Mouse (Mus musculus): Measurements from ENCODE around the gene Ablim1. TPM values are rescaled to one million over a fixed set of nuclear protein-coding genes. Genes with fewer than 3 reads are reported as not detected.

The Ablim1 gene
- polyA plus RNA-seq, 2 experiments, result 3.0 to 4.7 TPM

- no peak overlapping the region for H3K4me3 ChIP-seq (ENCODE audit: insufficient read depth in 1 of 2, low read depth in 2 of 2, low read length in 2 of 2)
- H3K9ac ChIP-seq (replicated peaks), result no peak overlapping the region
- no peaks in the 10 kb centered on the region for H3K27me3 ChIP-seq (ENCODE audit: control insufficient read depth, insufficient read depth, low read length)
- H3K36me3 ChIP-seq (replicated peaks; ENCODE audit: control insufficient read depth, insufficient read depth, low read depth), result no peaks in the 10 kb centered on the region
- H3K27ac ChIP-seq, result no peak overlapping the region
- peaks cover 0 to 1% of the 10 kb centered on the region in 2 experiments; a peak in 1 of 4 replicates for H3K4me1 ChIP-seq (replicated peaks; ENCODE audit: control insufficient read depth in 2 of 2, insufficient read depth in 2 of 2, low read length in 1 of 2)
- TF ChIP-seq CTCF (IDR thresholded peaks at IDR 0.05; ENCODE audit: low read depth) (no peak), EP300 (IDR thresholded peaks at IDR 0.05; ENCODE audit: low read depth) (no peak)
- ATAC-seq (ENCODE audit: insufficient read depth) (no peak), DNase-seq (ENCODE audit: low read depth in 3 of 3, low spot score in 3 of 3) (no peak)
- WGBS (ENCODE audit: insufficient replicate concordance), result 45% methylated on average over 4 of the region's 4 CpGs
- H3K4me2 ChIP-seq (ENCODE audit: low read depth), result no peak overlapping the region
- no peaks in the 10 kb centered on the region for H3K9me3 ChIP-seq (ENCODE audit: control insufficient read depth, low read length)
These were observed 288.2 kb downstream of the Ablim1 start for GRCm38 (mm10) chr19:57026501-57026900.

- ATAC-seq (ENCODE audit: insufficient read depth) (no peak), DNase-seq (ENCODE audit: low read depth in 3 of 3, low spot score in 3 of 3) (no peak)
- H3K4me2 ChIP-seq (ENCODE audit: low read depth), result no peak overlapping the region
- H3K4me3 ChIP-seq (ENCODE audit: insufficient read depth in 1 of 2, low read depth in 2 of 2, low read length in 2 of 2), result no peak overlapping the region
- TF ChIP-seq EP300 (IDR thresholded peaks at IDR 0.05; ENCODE audit: low read depth), result no peak
- TF ChIP-seq CTCF (IDR thresholded peaks at IDR 0.05; ENCODE audit: low read depth), result no peak
- H3K27me3 ChIP-seq (ENCODE audit: control insufficient read depth, insufficient read depth, low read length), result no peaks in the 10 kb centered on the region
- H3K27ac ChIP-seq, result no peak overlapping the region
- no peaks in the 10 kb centered on the region for H3K9me3 ChIP-seq (ENCODE audit: control insufficient read depth, low read length)
- WGBS (ENCODE audit: insufficient replicate concordance), result 54% methylated on average over 8 of the region's 8 CpGs
- peaks cover 0 to 2% of the 10 kb centered on the region in 2 experiments; a peak in 2 of 4 replicates for H3K4me1 ChIP-seq (replicated peaks; ENCODE audit: control insufficient read depth in 2 of 2, insufficient read depth in 2 of 2, low read length in 1 of 2)
- H3K36me3 ChIP-seq (replicated peaks; ENCODE audit: control insufficient read depth, insufficient read depth, low read depth), result no peaks in the 10 kb centered on the region
- H3K9ac ChIP-seq (replicated peaks), result no peak overlapping the region
These were observed 296.9 kb downstream of the Ablim1 start for GRCm38 (mm10) chr19:57017785-57018179.

- no peak for ATAC-seq (ENCODE audit: insufficient read depth)
- Histone ChIP-seq H3K4me3 (ENCODE audit: insufficient read depth in 1 of 2, low read depth in 2 of 2, low read length in 2 of 2) (no peak overlapping the region), H3K27me3 (ENCODE audit: control insufficient read depth, insufficient read depth, low read length) (no peaks in the 10 kb centered on the region), H3K4me2 (ENCODE audit: low read depth) (no peak overlapping the region), H3K4me1 (replicated peaks; ENCODE audit: control insufficient read depth in 2 of 2, insufficient read depth in 2 of 2, low read length in 1 of 2) (peaks cover 0 to 2% of the 10 kb centered on the region in 2 experiments; a peak in 2 of 4 replicates), H3K36me3 (replicated peaks; ENCODE audit: control insufficient read depth, insufficient read depth, low read depth) (no peaks in the 10 kb centered on the region), H3K9me3 (ENCODE audit: control insufficient read depth, low read length) (no peaks in the 10 kb centered on the region), H3K9ac (replicated peaks) (no peak overlapping the region), H3K27ac (no peak overlapping the region)
- no peak for DNase-seq (ENCODE audit: low read depth in 3 of 3, low spot score in 3 of 3)
- TF ChIP-seq CTCF (IDR thresholded peaks at IDR 0.05; ENCODE audit: low read depth), result no peak
- TF ChIP-seq EP300 (IDR thresholded peaks at IDR 0.05; ENCODE audit: low read depth), result no peak
- 13% methylated on average over 15 of the region's 15 CpGs for WGBS (ENCODE audit: insufficient replicate concordance)
These were observed 297.5 kb downstream of the Ablim1 start for GRCm38 (mm10) chr19:57016995-57017784.

GRCm38 (mm10) chr19:57014808-57015207, 299.9 kb downstream of the Ablim1 start:
- Histone ChIP-seq H3K9me3 (ENCODE audit: control insufficient read depth, low read length) (no peaks in the 10 kb centered on the region), H3K27ac (no peak overlapping the region), H3K36me3 (replicated peaks; ENCODE audit: control insufficient read depth, insufficient read depth, low read depth) (no peaks in the 10 kb centered on the region), H3K4me1 (replicated peaks; ENCODE audit: control insufficient read depth in 2 of 2, insufficient read depth in 2 of 2, low read length in 1 of 2) (peaks cover 0 to 2% of the 10 kb centered on the region in 2 experiments; a peak in 2 of 4 replicates), H3K4me2 (ENCODE audit: low read depth) (no peak overlapping the region), H3K4me3 (ENCODE audit: insufficient read depth in 1 of 2, low read depth in 2 of 2, low read length in 2 of 2) (no peak overlapping the region), H3K27me3 (ENCODE audit: control insufficient read depth, insufficient read depth, low read length) (no peaks in the 10 kb centered on the region), H3K9ac (replicated peaks) (no peak overlapping the region)
- TF ChIP-seq EP300 (IDR thresholded peaks at IDR 0.05; ENCODE audit: low read depth), result no peak
- no peak for TF ChIP-seq CTCF (IDR thresholded peaks at IDR 0.05; ENCODE audit: low read depth)
- no peak for ATAC-seq (ENCODE audit: insufficient read depth)
- DNase-seq (ENCODE audit: low read depth in 3 of 3, low spot score in 3 of 3), result no peak
- 50% methylated on average over 3 of the region's 3 CpGs for WGBS (ENCODE audit: insufficient replicate concordance)

GRCm38 (mm10) chr19:57013271-57013677, 301.4 kb downstream of the Ablim1 start:
- H3K4me1 ChIP-seq (replicated peaks; ENCODE audit: control insufficient read depth in 2 of 2, insufficient read depth in 2 of 2, low read length in 1 of 2), result peaks cover 0 to 2% of the 10 kb centered on the region in 2 experiments; a peak in 2 of 4 replicates
- DNase-seq (ENCODE audit: low read depth in 3 of 3, low spot score in 3 of 3) (no peak), ATAC-seq (ENCODE audit: insufficient read depth) (no peak)
- H3K36me3 ChIP-seq (replicated peaks; ENCODE audit: control insufficient read depth, insufficient read depth, low read depth), result no peaks in the 10 kb centered on the region
- TF ChIP-seq EP300 (IDR thresholded peaks at IDR 0.05; ENCODE audit: low read depth) (no peak), CTCF (IDR thresholded peaks at IDR 0.05; ENCODE audit: low read depth) (no peak)
- no peak overlapping the region for H3K27ac ChIP-seq
- H3K27me3 ChIP-seq (ENCODE audit: control insufficient read depth, insufficient read depth, low read length), result peaks cover 5% of the 10 kb centered on the region
- no peak overlapping the region for H3K4me2 ChIP-seq (ENCODE audit: low read depth)
- WGBS (ENCODE audit: insufficient replicate concordance), result 40% methylated on average over 6 of the region's 6 CpGs
- H3K9me3 ChIP-seq (ENCODE audit: control insufficient read depth, low read length), result no peaks in the 10 kb centered on the region
- no peak overlapping the region for H3K9ac ChIP-seq (replicated peaks)
- H3K4me3 ChIP-seq (ENCODE audit: insufficient read depth in 1 of 2, low read depth in 2 of 2, low read length in 2 of 2), result no peak overlapping the region
